Mouse (Mus musculus): Measurements from ENCODE around the gene Gas7. TPM values are rescaled to one million over a fixed set of nuclear protein-coding genes. Genes with fewer than 3 reads are reported as not detected.

The Gas7 gene
- total and polyA plus RNA-seq, 3 experiments, result 5.8 to 11.5 (median 9.3) TPM

DNA sequence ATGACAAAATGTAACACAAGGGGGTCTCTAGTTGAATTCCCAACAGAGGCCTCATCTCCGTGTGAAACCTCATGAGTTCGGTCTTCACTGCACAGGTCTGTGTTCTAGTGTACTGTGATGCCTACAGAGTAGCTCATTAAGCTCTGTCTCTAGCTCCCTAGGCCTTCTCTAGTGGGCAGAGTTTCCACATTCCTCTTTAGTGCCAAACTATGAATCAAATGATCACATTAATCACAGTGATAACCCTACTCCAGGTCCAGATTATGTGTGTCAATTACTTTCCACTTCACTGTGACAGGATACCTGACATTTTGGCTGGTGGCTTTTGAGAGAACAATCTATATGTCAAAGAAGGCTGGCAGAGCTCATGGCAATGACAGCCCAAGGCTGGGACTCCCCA is 44.9 kb downstream of the Gas7 start:
- no peak overlapping the region for H3K9ac ChIP-seq (ENCODE audit: low read depth, low read length)
- no peak for TF ChIP-seq CTCF (IDR thresholded peaks at IDR 0.05)
- no peak for TF ChIP-seq POLR2A (IDR thresholded peaks at IDR 0.05; ENCODE audit: insufficient read depth, low read depth, low read length)
- no peak for TF ChIP-seq EP300 (IDR thresholded peaks at IDR 0.05; ENCODE audit: insufficient read depth, low read depth, low read length)
- no peaks in the 10 kb centered on the region for H3K27me3 ChIP-seq (ENCODE audit: control insufficient read depth, insufficient read depth, low read length)
- no peak overlapping the region for H3K4me3 ChIP-seq
- H3K36me3 ChIP-seq (ENCODE audit: control insufficient read depth, insufficient read depth, low read length), result no peaks in the 10 kb centered on the region
- intact Hi-C loops (cut with DNase I), result no loop called here
- WGBS, result 82% methylated on average over 2 of the region's 2 CpGs
- no peaks in the 10 kb centered on the region for H3K79me2 ChIP-seq (replicated peaks; ENCODE audit: control insufficient read depth, insufficient read depth, low read length)
- H3K27ac ChIP-seq, result no peak overlapping the region
- H3K4me1 ChIP-seq (ENCODE audit: control insufficient read depth, insufficient read depth, low read length), result no peaks in the 10 kb centered on the region
- no peak for DNase-seq

DNA sequence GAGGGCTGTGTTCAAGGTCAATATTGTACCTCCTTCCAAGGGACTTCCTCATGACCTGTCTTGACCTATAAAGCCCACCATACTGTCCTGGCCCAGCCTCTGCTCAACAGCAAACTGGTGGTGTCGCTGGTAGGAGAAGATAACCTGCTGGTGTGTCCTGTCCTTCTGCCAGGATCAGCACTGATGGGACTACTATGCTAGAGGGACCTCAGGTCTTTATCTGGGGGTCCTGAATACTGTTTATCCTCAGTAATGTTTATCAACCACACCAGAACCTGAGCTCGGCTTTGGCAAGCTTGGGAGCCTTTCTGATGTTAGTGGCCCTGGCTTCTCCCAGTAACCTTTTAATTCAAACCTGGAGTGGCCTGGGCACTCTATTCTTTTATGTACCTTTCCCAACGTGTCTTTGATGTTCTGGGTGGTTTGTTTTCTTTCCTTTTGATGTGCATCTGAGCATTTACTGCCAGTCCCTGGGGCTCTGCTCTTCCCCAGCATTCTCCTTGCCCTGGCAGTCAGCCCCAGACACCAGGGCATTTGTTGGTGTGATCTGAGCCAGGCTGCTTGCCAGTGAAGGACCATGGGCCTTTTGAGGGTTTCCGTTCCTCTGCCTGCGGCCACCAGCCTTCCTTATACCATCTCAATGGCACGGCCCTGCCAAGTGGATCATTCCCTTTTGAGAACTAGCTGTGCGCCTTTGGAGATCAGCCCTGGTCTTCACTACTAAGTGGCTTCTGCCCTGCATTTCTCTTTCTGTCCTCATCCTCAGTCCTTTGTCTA is 46.4 kb downstream of the Gas7 start:
- H3K27me3 ChIP-seq (ENCODE audit: control insufficient read depth, insufficient read depth, low read length), result no peaks in the 10 kb centered on the region
- no peak overlapping the region for H3K27ac ChIP-seq
- DNase-seq, result peak in 1 of 2 experiments; percentile 21
- H3K36me3 ChIP-seq (ENCODE audit: control insufficient read depth, insufficient read depth, low read length), result no peaks in the 10 kb centered on the region
- no peaks in the 10 kb centered on the region for H3K79me2 ChIP-seq (replicated peaks; ENCODE audit: control insufficient read depth, insufficient read depth, low read length)
- no peak overlapping the region for H3K9ac ChIP-seq (ENCODE audit: low read depth, low read length)
- H3K4me1 ChIP-seq (ENCODE audit: control insufficient read depth, insufficient read depth, low read length), result no peaks in the 10 kb centered on the region
- intact Hi-C loops (cut with DNase I), result no loop called here
- no peak overlapping the region for H3K4me3 ChIP-seq
- TF ChIP-seq POLR2A (IDR thresholded peaks at IDR 0.05; ENCODE audit: insufficient read depth, low read depth, low read length) (no peak), CTCF (IDR thresholded peaks at IDR 0.05) (no peak), EP300 (IDR thresholded peaks at IDR 0.05; ENCODE audit: insufficient read depth, low read depth, low read length) (no peak)
- 70% methylated on average over 7 of the region's 7 CpGs for WGBS

DNA sequence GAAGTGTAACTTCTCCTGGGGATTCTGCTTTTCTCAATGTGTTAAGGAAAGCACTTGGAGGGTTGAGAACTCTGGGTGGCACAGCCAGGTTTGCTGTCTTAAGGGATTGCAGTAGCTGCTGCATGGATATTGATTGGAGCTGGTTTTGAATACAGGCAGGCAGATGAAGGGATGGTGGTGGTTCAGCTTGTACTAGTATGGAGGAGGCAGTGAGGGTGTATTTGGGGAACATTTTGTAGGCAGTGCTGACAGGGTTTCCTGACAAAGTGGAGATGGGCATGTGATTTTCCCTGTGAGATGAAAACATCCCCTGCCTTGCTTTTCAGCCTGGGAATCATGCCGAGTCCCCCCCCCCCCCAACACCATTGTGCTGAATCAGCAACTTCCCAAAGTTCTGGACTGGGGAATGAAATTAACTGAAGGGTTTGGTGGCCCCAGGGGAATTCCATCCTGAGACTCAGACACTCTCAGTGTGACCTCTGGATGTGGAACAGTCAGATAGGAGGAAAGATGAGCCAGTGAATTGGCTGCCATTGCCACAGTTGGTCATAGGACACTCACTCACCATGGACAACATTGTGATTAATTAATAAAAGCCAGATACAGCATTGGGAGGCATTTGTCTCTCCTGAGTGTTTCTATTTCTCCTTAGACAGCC is 54.1 kb downstream of the Gas7 start:
- TF ChIP-seq EP300 (IDR thresholded peaks at IDR 0.05; ENCODE audit: insufficient read depth, low read depth, low read length) (no peak), CTCF (IDR thresholded peaks at IDR 0.05) (no peak), POLR2A (IDR thresholded peaks at IDR 0.05; ENCODE audit: insufficient read depth, low read depth, low read length) (no peak)
- no peak for DNase-seq
- 71% methylated on average over 1 of the region's 1 CpGs for WGBS
- Histone ChIP-seq H3K27ac (no peak overlapping the region), H3K79me2 (replicated peaks; ENCODE audit: control insufficient read depth, insufficient read depth, low read length) (no peaks in the 10 kb centered on the region), H3K36me3 (ENCODE audit: control insufficient read depth, insufficient read depth, low read length) (no peaks in the 10 kb centered on the region), H3K4me3 (no peak overlapping the region), H3K27me3 (ENCODE audit: control insufficient read depth, insufficient read depth, low read length) (no peaks in the 10 kb centered on the region), H3K9ac (ENCODE audit: low read depth, low read length) (no peak overlapping the region), H3K4me1 (ENCODE audit: control insufficient read depth, insufficient read depth, low read length) (no peaks in the 10 kb centered on the region)
- intact Hi-C loops (cut with DNase I), result no loop called here

- no peak overlapping the region for H3K9ac ChIP-seq (ENCODE audit: low read depth, low read length)
- no peak overlapping the region for H3K4me3 ChIP-seq
- H3K79me2 ChIP-seq (replicated peaks; ENCODE audit: control insufficient read depth, insufficient read depth, low read length), result no peaks in the 10 kb centered on the region
- DNase-seq, result no peak
- H3K27me3 ChIP-seq (ENCODE audit: control insufficient read depth, insufficient read depth, low read length), result no peaks in the 10 kb centered on the region
- TF ChIP-seq EP300 (IDR thresholded peaks at IDR 0.05; ENCODE audit: insufficient read depth, low read depth, low read length) (no peak), CTCF (IDR thresholded peaks at IDR 0.05) (no peak), POLR2A (IDR thresholded peaks at IDR 0.05; ENCODE audit: insufficient read depth, low read depth, low read length) (no peak)
- WGBS, result 90% methylated on average over 4 of the region's 4 CpGs
- no peak overlapping the region for H3K27ac ChIP-seq
- H3K4me1 ChIP-seq (ENCODE audit: control insufficient read depth, insufficient read depth, low read length), result no peaks in the 10 kb centered on the region
- no peaks in the 10 kb centered on the region for H3K36me3 ChIP-seq (ENCODE audit: control insufficient read depth, insufficient read depth, low read length)
- intact Hi-C loops (cut with DNase I), result no loop called here
Observed at GRCm38 (mm10) chr11:67510831-67511230, 55.6 kb downstream of the Gas7 start.

- Histone ChIP-seq H3K4me1 (ENCODE audit: control insufficient read depth, insufficient read depth, low read length) (peaks cover 2% of the 10 kb centered on the region; the same call in 1 of the 2 replicates), H3K79me2 (replicated peaks; ENCODE audit: control insufficient read depth, insufficient read depth, low read length) (no peaks in the 10 kb centered on the region), H3K27ac (no peak overlapping the region), H3K27me3 (ENCODE audit: control insufficient read depth, insufficient read depth, low read length) (no peaks in the 10 kb centered on the region), H3K36me3 (ENCODE audit: control insufficient read depth, insufficient read depth, low read length) (no peaks in the 10 kb centered on the region), H3K9ac (ENCODE audit: low read depth, low read length) (no peak overlapping the region), H3K4me3 (no peak overlapping the region)
- intact Hi-C loops (cut with DNase I), result no loop called here
- TF ChIP-seq POLR2A (IDR thresholded peaks at IDR 0.05; ENCODE audit: insufficient read depth, low read depth, low read length) (no peak), CTCF (IDR thresholded peaks at IDR 0.05) (no peak), EP300 (IDR thresholded peaks at IDR 0.05; ENCODE audit: insufficient read depth, low read depth, low read length) (no peak)
- WGBS, result 78% methylated on average over 4 of the region's 4 CpGs
- no peak for DNase-seq
Observed at GRCm38 (mm10) chr11:67513001-67513400, 57.8 kb downstream of the Gas7 start.

DNA sequence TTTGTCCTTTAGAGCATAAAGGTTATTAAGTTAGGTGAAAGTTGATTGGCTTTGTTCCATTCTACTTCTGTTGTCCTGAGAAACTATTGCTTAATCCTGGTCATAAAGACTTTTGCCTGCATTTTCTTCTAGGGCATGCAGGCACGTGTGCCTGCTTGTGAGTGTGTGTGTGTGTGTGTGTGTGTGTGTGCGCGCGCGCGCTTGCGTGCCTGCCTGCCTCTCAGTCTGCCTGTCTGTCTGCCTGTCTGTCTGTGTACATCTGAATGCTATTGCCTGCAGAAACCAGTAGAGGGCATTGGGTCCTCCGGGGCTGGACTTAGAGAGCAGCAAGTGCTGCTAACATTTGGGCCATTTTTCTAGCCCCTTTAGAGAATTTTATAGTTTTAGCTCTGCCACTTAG is 59.2 kb downstream of the Gas7 start:
- no peak for DNase-seq
- TF ChIP-seq CTCF (IDR thresholded peaks at IDR 0.05) (peak; percentile 56), EP300 (IDR thresholded peaks at IDR 0.05; ENCODE audit: insufficient read depth, low read depth, low read length) (no peak)
- Histone ChIP-seq H3K9ac (ENCODE audit: low read depth, low read length) (no peak overlapping the region), H3K27me3 (ENCODE audit: control insufficient read depth, insufficient read depth, low read length) (no peaks in the 10 kb centered on the region), H3K36me3 (ENCODE audit: control insufficient read depth, insufficient read depth, low read length) (no peaks in the 10 kb centered on the region), H3K4me3 (no peak overlapping the region), H3K79me2 (replicated peaks; ENCODE audit: control insufficient read depth, insufficient read depth, low read length) (no peaks in the 10 kb centered on the region), H3K4me1 (ENCODE audit: control insufficient read depth, insufficient read depth, low read length) (peaks cover 2% of the 10 kb centered on the region; the same call in 1 of the 2 replicates), H3K27ac (no peak overlapping the region)
- intact Hi-C loops (cut with DNase I), result no loop called here
- WGBS, result 92% methylated on average over 8 of the region's 8 CpGs

All from heart, adult 2 months (tissue).